Mouse (Mus musculus) thymus, adult 18-20 months (tissue): ENCODE data around the gene Cbr3.
"Not testable (repeated sequence)": the region's sequence is repeated elsewhere in the genome, so short reads cannot be mapped to it uniquely, and the experiment has no call there.

Source experiments
- DNase-seq, 2 experiments: peaks; one replicate each; pipeline ENCODE4 v3.0.0; 2022; ENCODE audit warnings: mixed read lengths in 2 of 2

Cbr3 gene

DNA sequence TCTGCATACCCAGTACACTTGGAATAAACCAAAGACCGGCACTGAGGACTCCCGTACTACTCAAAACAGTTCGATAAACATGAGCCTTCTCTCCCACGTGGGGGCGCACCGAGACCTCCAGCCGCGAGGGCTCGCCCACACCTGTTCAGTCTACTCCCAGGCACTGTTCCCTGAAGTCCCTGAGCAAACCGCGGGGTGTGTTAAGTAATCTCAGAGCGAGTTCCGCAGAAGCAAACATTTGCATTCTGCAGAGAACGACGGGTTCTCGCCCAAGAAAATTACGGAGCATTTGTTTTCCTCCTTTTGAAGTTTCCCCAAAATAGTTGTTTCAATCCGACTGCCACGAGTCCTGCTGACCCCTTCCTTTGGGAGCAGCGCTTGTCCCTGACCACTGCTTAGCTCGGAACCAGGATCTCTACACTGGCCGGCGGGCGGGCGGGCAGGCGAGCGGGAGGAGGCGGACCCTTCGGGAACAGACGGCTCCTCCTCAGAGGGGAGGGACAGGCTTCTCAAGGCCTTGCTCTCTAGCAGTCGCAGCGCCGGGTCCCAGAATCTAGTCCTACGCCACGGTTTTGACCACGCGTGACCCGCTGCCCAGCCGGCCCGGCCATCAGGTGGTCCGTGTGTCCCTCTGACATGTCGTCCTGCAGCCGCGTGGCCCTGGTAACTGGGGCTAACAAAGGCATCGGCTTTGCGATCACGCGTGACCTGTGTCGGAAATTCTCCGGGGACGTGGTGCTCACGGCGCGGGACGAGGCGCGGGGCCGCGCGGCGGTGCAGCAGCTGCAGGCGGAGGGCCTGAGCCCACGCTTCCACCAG is at the start of gene Cbr3:
Gene Cbr3 (plus strand): TSS at position 527 of the 819 bp plus-strand sequence.
- DNase-seq: peak; percentile 66 to 72

DNA sequence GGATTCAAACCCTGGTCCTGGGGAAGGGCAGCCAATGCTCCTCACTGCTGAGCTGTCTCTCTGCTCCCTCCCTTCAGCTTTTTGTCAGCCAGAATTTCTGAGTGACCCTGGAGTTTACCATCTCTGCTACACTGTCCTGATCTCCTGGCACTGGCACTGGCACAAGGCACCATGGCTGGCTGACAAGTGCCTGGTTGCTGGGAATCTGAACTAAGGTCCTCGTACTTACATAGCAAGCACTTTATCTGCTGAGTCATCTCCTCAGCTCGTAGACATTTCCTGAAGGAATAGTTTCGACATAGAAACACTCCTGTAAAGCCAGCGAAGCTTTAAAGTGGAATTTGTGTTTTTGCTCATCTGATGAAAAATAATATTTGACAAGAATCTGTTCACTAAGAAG is 39.0 kb upstream of the Cbr3 start:
- no peak for DNase-seq

DNA sequence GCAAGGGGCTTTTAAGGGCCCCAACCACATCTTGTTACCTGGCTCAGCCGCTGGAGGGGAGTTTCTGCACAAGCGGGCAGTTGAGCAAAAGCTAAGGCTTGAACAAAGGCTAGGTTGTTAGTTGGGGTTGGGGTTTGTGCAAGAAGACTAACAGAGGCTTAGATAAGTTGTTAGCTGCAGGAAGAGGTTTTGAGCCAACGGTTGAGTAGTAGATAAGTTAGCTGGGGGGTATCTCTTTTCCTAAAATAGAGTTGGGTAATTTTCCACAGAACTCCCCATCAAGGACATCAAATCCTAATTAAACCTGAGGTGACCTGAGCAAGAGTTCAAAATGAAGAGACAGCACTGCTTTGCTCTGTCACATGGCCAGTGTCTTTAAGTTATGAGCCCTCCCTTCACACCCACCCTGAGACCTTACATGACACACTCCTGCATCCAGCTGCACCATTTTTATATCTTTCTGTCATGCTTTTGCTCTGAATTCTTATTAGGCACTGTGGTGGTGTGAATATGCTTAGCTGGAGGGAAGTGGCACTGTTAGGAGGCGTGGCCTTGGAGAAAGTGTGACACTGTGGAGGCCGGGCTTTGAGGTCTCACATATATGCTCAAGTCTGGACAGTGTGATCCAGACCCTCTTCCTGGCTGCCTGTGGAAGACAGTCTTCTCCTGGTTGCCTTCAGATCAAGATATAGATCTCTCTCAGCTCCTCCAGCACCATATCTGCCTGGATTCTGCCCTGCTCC is 34.4 kb upstream of the Cbr3 start:
- DNase-seq: no peak

DNA sequence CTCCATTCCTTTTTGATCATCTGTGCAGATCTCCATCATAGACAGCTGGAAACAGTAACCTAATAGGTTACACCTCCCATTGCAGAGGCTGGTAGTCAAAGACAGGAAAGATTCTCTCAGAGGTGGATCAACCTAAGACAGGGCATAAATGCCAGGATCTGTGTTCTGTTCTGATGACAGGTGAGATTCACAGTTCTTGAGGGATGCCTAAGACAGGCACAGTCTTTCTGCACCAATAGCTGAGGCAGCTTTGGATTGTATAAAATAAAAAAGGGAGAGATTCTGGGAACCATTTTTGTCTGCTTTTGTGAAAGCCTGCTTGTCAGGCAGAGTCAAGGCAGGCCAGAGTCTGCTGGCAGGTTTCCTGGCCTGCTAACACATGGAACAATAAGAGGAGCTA is 15.0 kb upstream of the Cbr3 start:
- DNase-seq: no peak

DNA sequence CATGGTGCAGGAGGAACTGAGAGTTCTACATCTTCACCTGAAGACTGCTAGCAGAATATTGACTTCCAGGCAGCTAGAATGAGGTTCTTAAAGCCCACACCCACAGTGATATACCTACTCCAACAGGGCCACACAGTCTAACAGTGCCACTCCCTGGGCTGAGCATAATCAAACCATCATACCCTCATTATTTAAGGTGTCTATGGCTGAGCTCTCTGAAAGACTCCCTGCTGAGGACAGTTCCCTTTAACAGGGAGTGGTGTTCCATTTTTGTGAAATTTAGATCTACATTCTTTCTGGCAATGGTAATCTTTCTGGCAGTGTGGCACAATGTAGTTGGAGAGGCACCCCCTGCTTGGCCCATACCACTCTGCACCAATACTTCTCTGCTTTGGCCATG is 13.5 kb upstream of the Cbr3 start:
- DNase-seq: no peak

DNA sequence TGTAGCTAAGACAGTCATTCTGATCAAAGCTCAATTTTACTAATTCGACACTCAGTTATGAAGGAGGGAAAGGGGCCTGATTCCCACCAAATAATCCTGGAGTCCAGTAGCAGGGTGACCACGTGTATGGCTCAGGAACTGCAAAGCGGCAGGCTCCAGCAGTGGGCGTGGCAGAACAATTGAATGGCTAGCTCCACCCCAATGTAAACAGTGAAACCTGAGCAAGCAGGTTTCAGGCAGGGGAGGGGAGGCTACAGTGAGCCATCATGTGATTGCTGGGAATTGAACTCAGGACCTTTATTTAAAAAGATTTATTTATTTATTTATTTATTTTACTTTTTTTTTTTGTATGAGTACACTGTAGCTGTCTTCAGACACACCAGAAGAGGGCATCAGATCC is 12.5 kb upstream of the Cbr3 start:
- DNase-seq: not testable (repeated sequence)

DNA sequence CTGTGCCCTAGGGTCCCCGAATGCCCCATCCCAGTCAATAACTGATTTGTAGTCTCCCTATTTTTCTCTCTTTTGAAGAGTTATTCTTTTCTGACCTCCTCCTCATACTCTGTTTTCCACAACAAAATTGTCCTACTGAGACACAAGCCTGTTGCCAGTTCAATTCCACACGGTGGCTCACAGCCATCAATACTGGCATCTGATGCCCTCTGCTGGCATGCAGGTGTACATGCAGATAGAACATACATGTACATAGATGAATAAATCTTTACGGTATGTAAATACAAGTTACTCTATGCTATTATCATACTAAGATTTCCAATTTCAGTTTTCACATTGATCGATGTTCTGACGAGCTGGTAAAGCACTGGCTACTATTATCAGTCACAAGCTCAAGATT is 12.0 kb upstream of the Cbr3 start:
- no peak for DNase-seq

DNA sequence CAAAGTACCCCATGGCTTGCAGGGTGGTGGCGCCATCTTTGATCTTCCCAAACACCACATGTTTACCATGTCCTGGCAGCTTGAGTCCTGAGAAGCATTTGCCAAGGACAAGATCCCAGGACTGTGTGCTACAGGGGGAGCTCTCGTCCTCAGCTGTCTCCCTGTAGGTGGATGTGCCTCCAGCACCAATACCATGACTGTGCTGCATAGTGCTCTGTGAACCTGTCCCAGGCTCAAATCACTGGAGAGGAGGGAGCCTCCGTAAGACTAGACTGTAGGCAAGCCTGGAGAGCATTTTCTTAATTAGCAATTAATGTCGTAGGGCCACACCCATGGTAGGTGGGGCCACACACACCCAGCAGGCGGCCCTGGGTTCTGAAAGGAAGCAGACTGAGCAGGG is 6.6 kb upstream of the Cbr3 start:
- no peak for DNase-seq

DNA sequence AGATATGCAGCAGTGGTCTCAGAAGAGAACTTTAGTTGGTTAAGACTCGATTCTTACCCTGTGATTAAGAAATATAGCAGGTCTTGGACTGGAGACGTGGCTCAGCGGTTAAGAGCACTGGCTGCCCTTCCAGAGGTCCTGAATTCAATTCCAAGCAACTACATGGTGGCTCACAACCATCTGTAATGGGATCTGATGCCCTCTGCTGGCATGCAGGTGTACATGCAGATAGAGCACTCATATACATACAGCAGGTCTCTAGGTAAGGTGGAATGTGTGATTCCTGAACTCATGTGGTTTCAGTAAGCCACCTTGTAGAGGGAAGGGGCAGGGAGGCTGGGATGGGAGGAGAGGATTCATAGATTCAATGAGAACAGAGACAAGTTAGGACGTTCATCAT is 4.8 kb upstream of the Cbr3 start:
- DNase-seq: no peak

DNA sequence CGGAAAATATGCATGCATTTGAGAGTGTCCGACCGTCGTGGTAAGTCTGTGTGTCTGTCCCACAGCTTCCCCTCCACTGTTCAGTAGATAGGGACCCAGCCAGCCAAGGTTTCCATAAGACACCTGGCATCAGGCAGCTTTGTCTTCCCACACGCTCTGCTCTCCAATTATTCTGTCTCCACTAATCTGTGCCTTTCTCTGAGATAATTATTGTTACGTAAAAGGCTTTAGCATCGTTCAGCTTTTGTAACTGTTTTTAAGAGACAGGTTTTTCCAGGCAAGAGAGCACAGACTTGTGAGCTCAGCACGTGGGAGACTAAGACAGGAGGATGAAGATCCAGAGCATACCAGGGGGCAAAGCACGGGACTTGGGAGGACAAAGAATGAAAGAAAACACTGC is 3.9 kb upstream of the Cbr3 start:
- DNase-seq: no peak

DNA sequence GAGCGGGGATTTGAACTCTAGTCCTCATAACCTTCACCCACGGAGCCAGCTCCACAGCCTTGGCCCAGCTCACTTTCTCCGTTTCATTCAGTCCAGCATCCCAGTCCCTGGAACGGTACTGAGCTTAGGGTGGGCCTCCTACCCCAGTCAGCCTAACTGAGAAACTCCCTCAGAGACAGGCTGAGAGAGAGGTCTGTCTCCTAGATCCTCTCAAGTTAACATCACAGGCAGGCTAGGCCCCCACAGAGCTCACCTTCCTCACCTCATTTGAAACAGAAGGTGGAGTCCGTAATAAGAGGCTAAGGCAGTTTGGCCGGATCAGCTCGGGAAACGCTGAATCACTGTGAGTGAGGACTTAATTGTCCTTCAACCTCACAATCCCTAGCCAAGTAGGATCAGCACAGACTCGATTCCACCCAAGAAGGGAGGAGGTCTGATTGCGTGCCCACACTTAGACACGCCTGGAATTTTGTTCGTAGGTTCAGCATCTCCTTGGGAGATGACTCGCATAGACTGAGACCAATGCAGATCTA is 793 bp upstream of the Cbr3 start:
- DNase-seq: no peak

DNA sequence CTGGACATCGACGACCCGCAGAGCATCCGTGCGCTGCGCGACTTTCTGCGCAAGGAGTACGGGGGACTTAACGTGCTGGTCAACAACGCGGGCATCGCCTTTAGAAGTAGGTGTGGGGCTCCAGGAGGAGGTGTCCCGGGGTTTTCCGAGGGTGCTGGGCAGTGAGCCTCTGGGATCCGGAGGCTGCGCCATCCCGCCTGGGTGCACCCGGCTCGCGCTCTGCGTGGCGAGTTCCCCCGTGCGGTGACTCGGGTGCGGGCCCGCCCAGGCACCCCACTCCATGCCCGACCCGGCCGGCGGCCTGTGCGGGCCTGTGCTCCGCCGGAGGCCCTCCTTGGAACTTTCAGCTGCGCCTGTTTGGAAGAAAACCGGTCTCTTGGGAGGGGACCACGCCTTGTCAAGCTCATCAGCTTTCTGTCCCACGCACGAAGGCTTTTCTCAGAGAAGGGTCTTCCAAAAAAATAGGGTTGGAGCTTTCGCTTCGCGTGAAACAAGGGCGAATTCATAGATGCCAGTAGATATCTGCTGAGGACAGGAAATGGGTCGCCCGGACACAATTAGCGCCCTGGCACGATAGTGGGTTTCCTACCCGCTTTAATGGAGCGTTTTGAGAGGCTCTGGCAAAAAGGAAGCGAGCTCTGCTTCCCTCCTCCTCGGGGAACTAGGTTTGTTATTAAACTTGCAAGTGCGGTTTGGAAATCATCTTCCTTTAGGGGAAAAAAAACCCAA is 657 bp downstream of the Cbr3 start:
- DNase-seq: no peak

DNA sequence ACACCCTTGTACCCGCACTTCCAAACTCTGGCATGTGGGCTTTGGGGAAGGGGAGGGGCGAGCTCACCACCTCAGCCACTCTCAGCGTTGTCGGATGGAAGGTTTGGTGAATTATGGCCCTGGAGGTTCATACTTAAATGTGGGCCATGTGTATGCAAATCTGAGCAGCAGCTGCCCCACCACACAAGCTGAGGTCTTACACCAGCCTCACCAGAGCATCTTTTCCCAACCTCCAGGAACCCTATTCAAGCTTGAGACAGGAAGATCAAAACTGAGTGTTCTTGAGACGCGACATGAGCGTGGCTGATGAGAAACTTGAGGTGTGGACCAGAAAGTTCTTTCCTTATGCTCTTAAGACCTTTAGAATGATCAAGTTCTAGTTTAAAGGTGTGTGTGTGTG is 1.4 kb downstream of the Cbr3 start:
- DNase-seq: no peak

DNA sequence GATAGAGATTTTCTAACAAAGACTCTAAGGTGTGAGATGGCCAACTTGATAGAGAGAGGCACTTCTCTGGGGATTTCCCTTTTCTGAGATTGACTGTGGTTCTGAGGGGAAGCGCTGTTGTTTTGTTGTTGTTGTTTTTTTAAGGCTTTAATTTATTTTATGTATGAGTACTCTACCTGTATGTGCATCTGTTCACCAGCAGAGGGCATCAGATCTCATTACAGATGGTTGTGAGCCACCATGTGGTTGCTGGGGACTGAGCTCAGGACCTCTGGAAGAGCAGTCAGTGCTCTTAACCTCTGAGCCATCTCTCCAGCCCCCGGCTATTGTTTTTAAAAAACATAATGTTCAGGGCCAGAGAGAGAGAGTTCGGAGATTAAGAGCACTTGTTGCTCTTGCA is 2.8 kb downstream of the Cbr3 start:
- not testable (repeated sequence) for DNase-seq

DNA sequence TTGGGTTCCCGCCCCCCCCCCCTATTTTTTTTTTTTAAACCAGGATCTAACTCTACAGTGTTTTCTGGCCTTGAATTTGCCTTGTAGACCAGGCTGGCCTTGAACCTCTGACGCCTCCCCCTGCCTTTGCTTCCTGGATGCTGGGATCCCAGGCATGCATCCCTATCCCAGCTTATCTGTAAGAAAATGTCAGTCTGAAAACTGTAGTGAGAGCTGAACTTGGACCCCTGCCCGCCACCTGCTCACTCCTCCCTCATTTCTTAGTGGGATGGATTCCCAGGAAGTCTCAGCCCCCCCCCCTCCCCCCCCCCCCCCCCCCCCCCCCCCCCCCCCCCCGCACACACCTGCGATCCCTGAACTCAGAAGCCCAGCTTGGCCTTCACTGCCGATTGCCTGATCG is 3.4 kb downstream of the Cbr3 start:
- DNase-seq: no peak

DNA sequence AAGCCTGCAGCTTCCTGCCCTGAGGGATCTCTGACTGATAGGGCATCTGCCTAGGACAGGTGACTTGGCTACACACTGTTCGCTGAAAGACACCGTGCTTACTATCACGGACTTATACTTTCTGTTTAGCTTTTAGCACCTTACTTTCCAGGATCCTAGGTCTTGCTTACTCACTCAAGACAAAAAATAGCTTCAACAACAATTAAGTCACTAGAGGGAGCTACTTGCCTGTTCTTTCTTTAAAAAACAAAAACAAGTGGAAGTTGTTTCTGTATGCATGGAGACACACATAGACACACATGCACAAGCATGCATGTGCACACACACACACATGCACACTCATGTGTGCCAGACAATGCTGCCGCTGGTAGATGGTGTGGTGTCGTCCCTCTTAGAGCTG is 3.9 kb downstream of the Cbr3 start:
- DNase-seq: no peak

DNA sequence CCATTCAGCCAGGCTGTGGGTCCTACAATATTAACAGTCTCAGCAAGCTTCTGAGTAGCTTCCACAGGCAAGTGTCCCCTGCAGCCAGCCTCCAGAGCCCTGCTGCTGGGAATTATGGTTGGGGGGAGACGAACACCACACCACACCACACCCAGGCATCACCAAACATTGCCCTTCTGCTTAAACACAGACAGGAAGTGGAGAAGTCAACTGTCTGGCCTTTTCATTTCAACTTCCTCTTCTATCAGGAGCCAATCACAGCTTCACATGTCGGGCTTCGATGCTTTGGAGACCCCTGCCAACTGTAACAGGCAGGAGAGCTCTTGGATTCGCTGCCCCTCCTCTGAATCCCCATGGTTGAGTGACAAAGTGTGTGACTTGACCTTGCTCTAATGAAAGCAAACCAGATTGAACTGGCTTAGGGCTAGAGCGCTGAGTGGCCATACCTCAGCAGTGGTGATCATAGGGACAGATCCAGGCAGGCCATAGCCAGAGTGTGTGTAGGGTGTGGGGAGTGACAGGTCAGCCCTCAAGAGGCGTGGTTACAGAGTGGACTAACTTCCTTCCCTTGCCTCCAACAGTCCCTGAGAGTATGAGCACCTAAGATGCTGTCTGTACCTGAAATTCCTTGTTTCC is 8.3 kb downstream of the Cbr3 start:
- no peak for DNase-seq

DNA sequence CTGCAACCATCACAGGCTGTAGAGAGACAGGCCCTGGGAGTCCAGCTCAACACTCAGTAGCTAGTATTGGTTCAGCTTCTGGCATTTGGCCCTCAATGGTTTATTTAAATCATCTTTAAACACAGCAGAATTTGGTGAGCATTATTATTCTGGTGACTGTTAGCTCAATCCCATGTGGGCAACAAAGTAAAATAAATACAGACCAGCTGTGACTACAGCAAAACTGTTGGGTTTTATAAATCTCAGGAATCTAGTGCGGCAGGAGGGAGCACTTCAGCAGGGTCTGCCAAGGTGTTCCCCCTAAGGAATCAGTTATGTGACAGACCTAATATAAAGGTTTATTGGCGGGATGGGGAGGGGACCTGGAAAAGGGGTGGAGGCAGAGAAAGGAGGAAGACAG is 9.7 kb downstream of the Cbr3 start:
- no peak for DNase-seq

DNA sequence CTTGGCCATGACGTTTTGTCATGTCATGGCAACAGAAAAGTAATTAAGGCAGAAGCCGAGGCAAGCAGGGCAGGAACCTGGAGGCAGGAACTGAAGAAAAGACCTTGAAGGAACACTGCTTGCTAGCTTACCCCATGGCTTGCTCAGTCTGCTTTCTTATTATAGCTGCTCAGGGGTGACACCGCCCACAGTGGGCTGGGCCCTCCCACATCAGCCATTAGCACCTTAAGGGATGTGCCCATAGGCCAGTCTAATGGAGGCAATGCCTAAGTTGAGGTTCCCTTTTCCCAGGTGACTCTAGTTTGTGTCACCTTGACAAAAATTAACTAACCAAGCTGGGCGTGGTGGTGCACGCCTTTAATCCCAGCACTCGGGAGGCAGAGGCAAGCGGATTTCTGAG is 24.1 kb downstream of the Cbr3 start:
- DNase-seq: no peak

DNA sequence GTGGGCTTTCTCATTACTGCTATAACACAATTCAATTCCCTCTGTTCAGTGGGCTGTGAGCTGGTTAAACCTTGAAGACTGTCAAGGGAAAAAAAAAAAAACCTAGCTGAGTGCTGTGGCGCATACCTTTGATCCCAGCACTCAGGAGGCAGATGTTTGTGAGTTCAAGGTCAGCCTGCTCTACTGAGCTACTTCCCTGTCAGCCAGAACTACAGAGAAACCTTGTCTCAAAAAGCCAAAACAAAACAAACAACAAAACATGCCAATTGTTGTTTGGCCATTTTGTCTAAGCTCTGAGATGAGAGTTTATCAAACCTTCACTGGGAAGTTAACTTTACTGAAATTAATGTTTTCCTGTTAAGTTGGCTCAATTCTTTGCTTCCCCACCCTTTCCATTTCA is 26.2 kb downstream of the Cbr3 start:
- no peak for DNase-seq

DNA sequence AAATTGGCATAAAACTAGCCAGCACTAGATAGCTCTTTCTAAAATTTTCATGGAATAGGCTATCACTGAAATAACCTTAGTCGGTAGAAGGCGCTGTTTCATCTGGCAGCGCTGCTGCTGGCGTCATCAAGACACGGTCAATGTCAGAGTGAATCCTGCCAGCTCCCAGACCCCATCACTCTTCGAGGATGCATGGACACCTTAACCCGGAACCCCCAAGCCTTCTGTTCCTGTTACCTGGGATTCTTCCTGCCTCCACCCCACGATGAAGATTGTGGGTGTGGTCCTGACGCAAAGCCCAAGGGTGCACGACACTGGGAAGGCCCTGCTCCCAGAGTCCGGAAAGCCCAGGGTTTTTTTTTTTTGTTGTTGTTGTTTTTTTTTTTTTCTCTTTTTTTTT is 27.9 kb downstream of the Cbr3 start:
- DNase-seq: peak; percentile 31 to 66

DNA sequence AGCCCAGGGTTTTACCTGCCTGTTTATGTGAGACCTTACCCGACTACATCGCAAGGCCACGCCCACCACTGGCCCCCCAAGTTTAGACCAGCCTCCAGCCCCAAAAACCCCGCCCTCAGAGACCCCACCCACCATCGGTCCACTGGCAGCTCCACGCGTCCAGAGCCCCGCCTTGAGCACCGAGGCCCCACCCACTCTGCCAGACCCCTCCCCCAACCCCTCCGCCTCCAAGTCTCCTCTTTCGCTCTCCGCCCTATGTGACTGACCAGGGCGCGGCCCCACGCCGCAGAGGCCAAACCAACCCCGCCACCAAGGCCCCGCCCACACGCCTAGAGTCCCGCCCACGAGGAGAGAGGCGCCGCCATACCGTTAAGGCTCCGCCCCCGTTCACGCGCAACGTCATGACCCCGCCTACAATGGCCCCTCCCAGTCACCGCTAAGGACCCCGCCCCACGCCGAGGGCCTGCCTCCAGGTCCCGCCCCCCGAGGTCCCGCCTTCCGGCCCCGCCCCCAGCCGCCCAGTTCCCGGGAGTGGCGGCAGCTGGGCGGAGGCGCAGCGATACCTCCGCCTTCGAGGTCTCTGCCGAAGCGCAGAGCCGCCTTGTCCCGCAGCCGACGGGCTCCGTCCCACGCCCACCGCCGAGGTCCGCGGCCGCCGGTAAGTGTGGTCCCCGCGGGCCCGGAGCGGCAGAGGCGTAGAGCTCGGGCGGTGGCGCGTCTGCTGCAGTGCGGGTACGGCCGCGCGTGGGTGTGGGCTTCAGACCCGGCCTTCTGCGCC is 28.6 kb downstream of the Cbr3 start, which contains the start of gene Dop1b:
Gene Dop1b (plus strand): TSS at position 494 of the 778 bp plus-strand sequence.
- DNase-seq: peak; percentile 93
